Mouse (Mus musculus) mouse embryonic stem cell (cell line): Measurements from ENCODE around the gene Mast4.
"Not testable (repeated sequence)": the region's sequence is repeated elsewhere in the genome, so short reads cannot be mapped to it uniquely, and the experiment has no call there.

Experiments
- in situ Hi-C, 2 experiments: fragments of 300-500 bp; cut with MboI; formaldehyde crosslinking; loops; 1 replicate in 1 of 2; 3 replicates in 1 of 2; pipeline ENCODE4 v1.14.3; 2019 to 2020; ENCODE audit warnings: low sequenced_read_pairs in 2 of 2, low pct_unique_long_range_greater_than_20kb in 1 of 2, mixed read lengths in 1 of 2; ENCODE audit not compliant: unreplicated experiment in 1 of 2

Gene Mast4

DNA sequence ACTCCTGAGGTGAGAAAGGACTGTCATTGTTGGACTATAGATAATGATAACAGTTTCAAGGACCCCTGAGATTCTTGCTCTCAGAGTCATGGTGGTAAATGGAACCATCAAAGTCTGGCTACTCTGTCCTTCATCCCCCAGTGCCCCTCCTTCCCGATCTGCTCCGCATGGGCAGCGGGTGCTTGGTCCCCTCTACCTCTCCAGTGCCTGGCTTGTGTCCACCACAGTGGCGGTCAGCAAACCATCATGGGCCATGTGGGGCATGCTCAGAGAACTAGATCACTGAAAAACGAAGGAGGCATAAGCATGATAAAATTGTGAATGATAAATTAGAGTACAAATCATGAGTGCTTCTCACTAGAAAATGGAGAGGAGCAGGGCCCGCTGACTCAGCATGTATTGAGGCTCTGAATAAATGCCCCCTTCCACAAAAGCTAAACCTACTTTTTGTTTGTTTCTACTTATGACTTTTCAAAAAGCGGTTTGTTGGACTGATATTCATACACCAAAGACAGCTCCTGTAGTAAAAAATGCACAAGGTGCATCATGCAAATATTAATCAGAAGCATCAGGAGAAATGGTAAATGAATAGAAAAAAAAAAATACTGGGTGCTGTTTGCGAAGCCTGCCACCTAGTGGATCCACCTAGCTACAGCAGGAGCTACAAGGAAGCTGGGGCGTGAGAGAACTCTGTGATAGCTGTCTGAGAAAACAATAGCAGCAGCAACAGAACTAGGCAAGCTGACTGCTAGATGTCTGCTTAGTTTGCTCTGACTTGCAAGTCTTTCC, 589.6 kb downstream of the Mast4 start:
- in situ Hi-C loops: loop anchor here in 1 of 2 experiments (10.0 kb wide), 1 partner anchor 70 kb away; no protein-coding TSS in a partner anchor

GRCm38 (mm10) chr13:102739720-102740535, 594.4 kb downstream of the Mast4 start:
- in situ Hi-C loops: loop anchor here in 1 of 2 experiments (10.0 kb wide), 1 partner anchor 65 kb away; no protein-coding TSS in a partner anchor

DNA sequence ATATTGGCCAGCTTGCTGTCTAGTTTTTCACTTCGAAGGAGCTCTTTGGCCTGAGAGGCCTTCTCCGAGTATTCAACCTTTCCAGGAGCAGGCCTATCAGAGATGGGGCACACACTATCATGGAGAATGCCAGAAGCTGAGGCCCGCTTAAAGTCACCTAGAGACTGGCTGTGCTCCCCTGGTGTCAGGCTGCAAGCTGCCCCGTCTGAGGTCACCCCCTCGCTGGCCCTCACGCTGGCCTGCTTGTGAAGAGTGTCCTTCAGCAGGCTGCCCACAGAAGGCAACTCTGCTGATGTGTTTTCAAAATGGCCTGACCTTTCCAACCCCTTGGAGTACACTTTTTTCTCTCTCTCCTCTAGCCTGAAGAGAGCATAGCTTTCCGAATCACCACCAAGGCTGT, 596.5 kb downstream of the Mast4 start:
- in situ Hi-C loops: no loop called here

- in situ Hi-C loops: no loop called here
Observed at GRCm38 (mm10) chr13:102733063-102733462, 601.2 kb downstream of the Mast4 start.

GRCm38 (mm10) chr13:102728951-102729350, 605.3 kb downstream of the Mast4 start:
- in situ Hi-C loops: not testable (repeated sequence)

DNA sequence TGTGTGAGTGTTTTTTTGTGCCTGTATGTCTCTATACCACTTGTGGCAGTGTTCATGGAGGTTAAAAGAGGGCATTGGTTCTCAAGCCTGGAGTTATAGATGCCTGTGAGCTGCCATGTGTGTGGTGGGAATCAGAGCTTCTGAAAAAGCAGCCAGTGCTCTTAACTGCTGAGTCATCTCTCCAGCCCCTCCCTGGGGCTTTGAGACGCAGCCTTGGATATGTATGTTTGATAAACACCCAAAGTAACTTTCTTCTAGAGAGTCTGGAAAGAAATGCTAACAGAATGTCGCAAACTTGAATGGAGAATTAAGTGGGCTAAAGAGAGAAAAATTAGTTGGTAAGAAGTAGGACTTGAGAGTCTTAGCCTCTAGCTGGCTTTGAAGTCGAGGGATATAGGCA, 606.3 kb downstream of the Mast4 start:
- in situ Hi-C loops: no loop called here

- in situ Hi-C loops: no loop called here
Observed at GRCm38 (mm10) chr13:102726876-102727275, 607.4 kb downstream of the Mast4 start.

GRCm38 (mm10) chr13:102725906-102726305, 608.4 kb downstream of the Mast4 start:
- in situ Hi-C loops: no loop called here

GRCm38 (mm10) chr13:102725416-102725815, 608.9 kb downstream of the Mast4 start:
- in situ Hi-C loops: no loop called here

DNA sequence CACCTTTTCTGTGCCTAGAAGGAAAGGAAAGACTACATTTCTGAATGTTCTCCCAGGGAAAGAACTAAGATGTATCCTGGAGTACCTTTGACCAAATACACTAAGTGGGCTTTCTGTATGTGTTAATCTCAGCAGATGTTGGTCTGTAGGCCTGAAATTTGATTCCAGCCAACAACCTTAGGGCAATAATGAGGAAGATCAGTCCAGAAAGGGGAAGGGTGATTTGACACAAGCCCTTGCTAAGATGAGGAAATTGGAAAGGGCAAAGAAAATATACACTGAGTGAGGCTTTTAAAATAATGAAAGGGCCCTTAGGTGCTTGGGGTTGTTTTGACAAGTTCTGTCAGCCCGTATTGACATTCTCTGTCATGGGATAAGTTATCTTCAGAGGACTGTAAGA, 617.3 kb downstream of the Mast4 start:
- in situ Hi-C loops: no loop called here

GRCm38 (mm10) chr13:102700744-102701143, 633.6 kb downstream of the Mast4 start:
- in situ Hi-C loops: no loop called here

GRCm38 (mm10) chr13:102700176-102700575, 634.1 kb downstream of the Mast4 start:
- in situ Hi-C loops: no loop called here

DNA sequence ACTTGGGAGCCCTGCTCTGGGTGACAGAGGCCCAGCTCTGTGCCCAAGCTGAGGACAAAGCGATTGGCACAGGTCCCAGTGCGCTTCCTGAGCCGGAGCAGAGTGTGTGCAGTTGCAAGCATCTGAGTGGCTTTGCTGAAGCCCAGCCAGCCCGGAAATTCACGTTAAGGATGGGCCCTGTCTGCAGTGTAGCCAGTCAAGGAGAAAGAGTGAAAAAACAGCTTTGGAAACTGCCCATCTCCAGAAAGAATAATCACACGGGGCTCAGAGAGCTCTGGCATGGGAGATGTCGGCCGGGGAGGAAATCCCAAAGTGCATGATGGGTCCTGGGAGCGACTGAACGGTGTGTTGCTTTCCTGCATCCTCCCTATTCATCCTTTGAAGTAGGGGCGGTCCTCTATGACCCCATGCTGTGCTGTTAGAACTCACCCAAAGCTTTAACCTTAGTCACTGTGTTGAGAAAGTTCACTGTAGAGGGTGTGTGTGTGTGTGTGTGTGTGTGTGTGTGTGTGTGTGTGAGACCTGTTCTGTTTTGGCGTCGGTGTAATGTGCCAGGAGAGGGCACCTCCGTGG, 635.5 kb downstream of the Mast4 start:
- in situ Hi-C loops: loop anchor here in 1 of 2 experiments (25.0 kb wide), 1 partner anchor 388 kb away; no protein-coding TSS in a partner anchor

GRCm38 (mm10) chr13:102698335-102698734, 636.0 kb downstream of the Mast4 start:
- in situ Hi-C loops: loop anchor here in 1 of 2 experiments (25.0 kb wide), 1 partner anchor 389 kb away; no protein-coding TSS in a partner anchor

GRCm38 (mm10) chr13:102695121-102695905, 639.0 kb downstream of the Mast4 start:
- in situ Hi-C loops: loop anchor here in 1 of 2 experiments (25.0 kb wide), 1 partner anchor 392 kb away; no protein-coding TSS in a partner anchor

- in situ Hi-C loops: loop anchor here in 1 of 2 experiments (25.0 kb wide), 1 partner anchor 393 kb away; no protein-coding TSS in a partner anchor
Observed at GRCm38 (mm10) chr13:102694154-102694553, 640.1 kb downstream of the Mast4 start.

DNA sequence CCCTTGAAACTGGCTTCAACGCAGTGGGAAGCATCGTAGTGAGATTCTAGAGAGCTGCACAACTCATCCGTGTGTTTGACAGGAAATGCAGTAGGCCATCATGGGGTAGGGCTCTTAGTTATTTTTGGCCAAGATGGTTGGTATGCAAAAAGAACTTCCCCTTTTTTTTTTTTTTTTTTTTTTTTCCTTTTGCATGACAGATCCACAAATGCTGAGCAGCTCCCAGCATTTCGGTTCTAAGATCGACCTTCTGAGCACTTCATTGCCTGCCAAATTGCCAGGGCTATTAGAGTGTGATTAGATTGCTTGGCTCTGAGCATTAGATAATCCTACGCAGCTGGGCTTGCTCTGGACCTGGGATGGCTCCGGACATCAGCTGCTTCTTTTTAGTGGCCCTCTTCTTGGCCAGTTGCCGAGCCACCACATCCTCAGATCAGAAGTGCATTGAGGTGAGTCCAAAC, 640.9 kb downstream of the Mast4 start, which contains the start of gene Cd180:
Cd180 (plus strand) TSS at position 218 of the 461 bp plus-strand sequence.
- in situ Hi-C loops: loop anchor here in 1 of 2 experiments (25.0 kb wide), 1 partner anchor 394 kb away; no protein-coding TSS in a partner anchor
